ENCODE assay signal across 20 mouse cellular contexts in the genomic region with DNA sequence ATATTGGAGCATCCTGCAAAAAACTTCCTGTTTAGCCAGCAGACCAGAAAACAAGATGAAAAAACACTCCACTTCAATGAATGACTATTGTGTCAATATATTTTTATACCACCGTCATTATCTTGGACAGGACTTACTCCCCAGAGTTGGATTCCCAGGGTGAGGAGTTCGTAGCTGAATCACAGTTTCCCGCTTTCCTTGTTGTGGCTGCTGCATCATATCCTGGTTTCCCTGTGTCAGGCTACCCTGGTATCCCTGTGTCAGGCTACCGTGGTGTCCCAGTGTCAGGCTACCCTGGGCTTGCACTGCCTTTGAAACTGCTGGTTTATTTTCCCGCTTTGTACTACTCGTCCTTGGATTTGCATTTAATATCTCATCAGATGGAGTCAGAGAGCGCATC.
DNase-seq lines count a peak whose midpoint lies in the region; ATAC-seq and TF ChIP-seq lines count a peak whose summit lies in the region.
"Had no signal": no experiment of that assay in that cellular context is flagged by ENCODE, and none has a peak within 500 bp of the region (broad histone marks: within the 10 kb centered on the region; RNA-seq: fewer than 3 reads in every experiment).

No protein-coding gene starts in this region.

- intact Hi-C loops in heart, postnatal 36 days (cut with DNase I): no loop called here

- peak; percentile 9 for DNase-seq in adrenal gland, adult 2 months
- DNase-seq in adrenal gland, postnatal 25 days: no peak
- no peak for DNase-seq in heart, postnatal 0 days (ENCODE audit: low spot score)
- no peak for DNase-seq in heart, postnatal 36 days
- peak; percentile 13 for DNase-seq in kidney, postnatal 10 days
- DNase-seq in kidney, postnatal 14 days: no peak
- DNase-seq: adrenal gland, postnatal 36 days; cerebellum, adult 18-20 months; cerebellum, adult 9-10 months; cerebellum, postnatal 14 days; gastrocnemius, postnatal 10 days; gastrocnemius, postnatal 36 days had no signal

- no peaks in the 10 kb centered on the region; the same call in 1 of the 2 replicates for H3K4me1 ChIP-seq in heart, postnatal 0 days (ENCODE audit: control insufficient read depth, insufficient read depth)
- H3K4me1 ChIP-seq: forebrain, embryonic 10.5 days; forebrain, embryonic 13.5 days; hindbrain, embryonic 12.5 days; hindbrain, embryonic 15.5 days had no signal

- no peaks in the 10 kb centered on the region for H3K27me3 ChIP-seq in heart, postnatal 0 days (ENCODE audit: control insufficient read depth, insufficient read depth, low read length)
- H3K27me3 ChIP-seq: forebrain, embryonic 13.5 days; heart, embryonic 12.5 days; heart, embryonic 15.5 days; hindbrain, embryonic 12.5 days; hindbrain, embryonic 15.5 days had no signal

- no peak overlapping the region; the same call in 1 of the 2 replicates for H3K27ac ChIP-seq in heart, postnatal 0 days (ENCODE audit: low read depth)
- H3K27ac ChIP-seq: forebrain, embryonic 10.5 days; forebrain, embryonic 13.5 days; heart, embryonic 15.5 days; hindbrain, embryonic 12.5 days; hindbrain, embryonic 15.5 days had no signal

- H3K36me3 ChIP-seq in heart, postnatal 0 days (replicated peaks; ENCODE audit: control insufficient read depth, insufficient read depth, low read length): no peaks in the 10 kb centered on the region
- H3K36me3 ChIP-seq: forebrain, embryonic 10.5 days; heart, embryonic 12.5 days; heart, embryonic 15.5 days; hindbrain, embryonic 12.5 days; hindbrain, embryonic 15.5 days had no signal

- H3K9me3 ChIP-seq in heart, postnatal 0 days (replicated peaks; ENCODE audit: control insufficient read depth, low read length): no peaks in the 10 kb centered on the region
- H3K9me3 ChIP-seq: forebrain, embryonic 10.5 days; forebrain, embryonic 13.5 days; heart, embryonic 12.5 days; heart, embryonic 15.5 days; hindbrain, embryonic 12.5 days; hindbrain, embryonic 15.5 days had no signal

- 0 out of 2 replicates have a peak, but pooled peaks have one; percentile 14 for TF ChIP-seq EP300 in heart, postnatal 0 days (IDR thresholded peaks at IDR 0.05; ENCODE audit: low read depth)

- WGBS in heart, postnatal 0 days: 65% methylated on average over 7 of the region's 7 CpGs

- no peak for TF ChIP-seq CTCF in heart, postnatal 0 days (IDR thresholded peaks at IDR 0.05; ENCODE audit: low read depth)

- no peak for ATAC-seq in heart, postnatal 0 days (ENCODE audit: insufficient read depth, low read depth)
- ATAC-seq: activated CD4-positive, CD25-positive, alpha-beta regulatory T cell, adult 4 months; forebrain, embryonic 13.5 days; forebrain, embryonic 16.5 days had no signal

- no peak overlapping the region for H3K4me3 ChIP-seq in heart, postnatal 0 days (ENCODE audit: low read depth, low read length)
- H3K4me3 ChIP-seq: forebrain, embryonic 10.5 days; forebrain, embryonic 13.5 days; heart, embryonic 12.5 days; heart, embryonic 15.5 days; hindbrain, embryonic 12.5 days; hindbrain, embryonic 15.5 days had no signal

- no peak overlapping the region for H3K4me2 ChIP-seq in heart, postnatal 0 days (ENCODE audit: low read depth, low read length)
- H3K4me2 ChIP-seq: forebrain, embryonic 13.5 days; heart, embryonic 12.5 days; heart, embryonic 15.5 days; hindbrain, embryonic 12.5 days; hindbrain, embryonic 15.5 days had no signal

- no peak overlapping the region for H3K9ac ChIP-seq in heart, postnatal 0 days (replicated peaks; ENCODE audit: low read depth, low read length)
- H3K9ac ChIP-seq: forebrain, embryonic 13.5 days; heart, embryonic 12.5 days; heart, embryonic 15.5 days; hindbrain, embryonic 12.5 days; hindbrain, embryonic 15.5 days had no signal

Comparison
In these comparisons a context has a peak if more than half of its experiments do, and no peak if none do; other contexts are left out.
1. DNase-seq: peak in adrenal gland, adult 2 months (single experiment) and kidney, postnatal 10 days (single experiment); none in adrenal gland, postnatal 25 days (single experiment), heart, postnatal 0 days (single experiment), heart, postnatal 36 days (0 of 2) and kidney, postnatal 14 days (single experiment).